Mouse (Mus musculus) common myeloid progenitor, adult 5-6 weeks (primary cell): ENCODE results near the gene Lhx4. TPM values are rescaled to one million over a fixed set of nuclear protein-coding genes. Genes with fewer than 3 reads are reported as not detected.

Experiments used
- ATAC-seq: replicated peaks from 2 replicates; pipeline ENCODE4 v1.8.0; 2016; ENCODE audit warnings: low read depth, mild to moderate bottlenecking, moderate TSS enrichment, inconsistent platforms; ENCODE audit not compliant: poor library complexity, severe bottlenecking
- total RNA-seq: library from RNA; stranded (forward); fragments of 200-1000, 187-1606 nt; gene quantifications from 2 replicates; pipeline ENCODE4 v1.2.3, GENCODE M21; 2017

The Lhx4 gene
- total RNA-seq, 1 experiment from 2014 or later, result not detected

GRCm38 (mm10) chr1:155747011-155747410 lies 4.5 kb downstream of the Lhx4 start:
- ATAC-seq, result no peak

GRCm38 (mm10) chr1:155742411-155743363 lies 8.8 kb downstream of the Lhx4 start:
- ATAC-seq, result no peak

- ATAC-seq, result 0 out of 2 replicates have a peak, but pooled peaks have one; percentile 12
Measured at GRCm38 (mm10) chr1:155741988-155742387, 9.5 kb downstream of the Lhx4 start.

- no peak for ATAC-seq
Measured at GRCm38 (mm10) chr1:155741378-155741945, 10.0 kb downstream of the Lhx4 start.

- ATAC-seq, result no peak
Measured at GRCm38 (mm10) chr1:155740622-155741377, 10.7 kb downstream of the Lhx4 start.

- ATAC-seq, result peak; percentile 7; the same call in 1 of the 2 replicates
Measured at GRCm38 (mm10) chr1:155737809-155738383, 13.6 kb downstream of the Lhx4 start.

- ATAC-seq, result peak; percentile 70
Measured at GRCm38 (mm10) chr1:155737017-155737808, 14.3 kb downstream of the Lhx4 start.

- ATAC-seq, result no peak
Measured at GRCm38 (mm10) chr1:155736096-155736825, 15.2 kb downstream of the Lhx4 start.

GRCm38 (mm10) chr1:155731156-155731555 lies 20.3 kb downstream of the Lhx4 start:
- no peak for ATAC-seq

- no peak for ATAC-seq
Measured at GRCm38 (mm10) chr1:155729113-155729795, 22.2 kb downstream of the Lhx4 start.

GRCm38 (mm10) chr1:155727830-155728229 lies 23.7 kb downstream of the Lhx4 start:
- ATAC-seq, result no peak

GRCm38 (mm10) chr1:155725876-155726275 lies 25.6 kb downstream of the Lhx4 start:
- ATAC-seq, result no peak

GRCm38 (mm10) chr1:155724301-155724700 lies 27.2 kb downstream of the Lhx4 start:
- ATAC-seq, result no peak

GRCm38 (mm10) chr1:155722185-155722584 lies 29.3 kb downstream of the Lhx4 start:
- ATAC-seq, result peak; percentile 97

GRCm38 (mm10) chr1:155721443-155721842 lies 30.0 kb downstream of the Lhx4 start:
- ATAC-seq, result no peak

GRCm38 (mm10) chr1:155720006-155720405 lies 31.5 kb downstream of the Lhx4 start:
- ATAC-seq, result no peak

GRCm38 (mm10) chr1:155718851-155719250 lies 32.6 kb downstream of the Lhx4 start:
- no peak for ATAC-seq

- ATAC-seq, result no peak
Measured at GRCm38 (mm10) chr1:155717301-155717700, 34.2 kb downstream of the Lhx4 start.
